Mouse (Mus musculus): ENCODE data around the gene Nek10. TPM values are rescaled to one million over a fixed set of nuclear protein-coding genes. Genes with fewer than 3 reads are reported as not detected.

The Nek10 gene
- polyA plus RNA-seq, 1 experiment, result not detected

- WGBS, result 57% methylated on average over 10 of the region's 10 CpGs
These were observed 804 bp downstream of the Nek10 start for GRCm38 (mm10) chr14:14803921-14804517.

GRCm38 (mm10) chr14:14804518-14805212, 1.4 kb downstream of the Nek10 start:
- H3K27ac ChIP-seq (ENCODE audit: control insufficient read depth, insufficient read depth, low read depth, low read length, poor library complexity), result no peak overlapping the region
- peaks cover 5% of the 10 kb centered on the region for H3K4me1 ChIP-seq (ENCODE audit: control insufficient read depth, insufficient read depth, low read length)
- TF ChIP-seq CTCF (IDR thresholded peaks at IDR 0.05; ENCODE audit: control insufficient read depth, insufficient read depth, low read length), result no peak
- TF ChIP-seq POLR2A (IDR thresholded peaks at IDR 0.05; ENCODE audit: borderline replicate concordance, control insufficient read depth, low read depth, low read length), result no peak
- H3K4me3 ChIP-seq (replicated peaks; ENCODE audit: control insufficient read depth, low read depth, low read length), result no peak overlapping the region
- 43% methylated on average over 5 of the region's 5 CpGs for WGBS

More at GRCm38 (mm10) chr14:14803921-14804517, 804 bp downstream of the Nek10 start:
- TF ChIP-seq POLR2A (IDR thresholded peaks at IDR 0.05; ENCODE audit: borderline replicate concordance, control insufficient read depth, low read depth, low read length), result no peak
- TF ChIP-seq CTCF (IDR thresholded peaks at IDR 0.05; ENCODE audit: control insufficient read depth, insufficient read depth, low read length), result no peak
- Histone ChIP-seq H3K27ac (ENCODE audit: control insufficient read depth, insufficient read depth, low read depth, low read length, poor library complexity) (no peak overlapping the region), H3K4me1 (ENCODE audit: control insufficient read depth, insufficient read depth, low read length) (peaks cover 5% of the 10 kb centered on the region), H3K4me3 (replicated peaks; ENCODE audit: control insufficient read depth, low read depth, low read length) (no peak overlapping the region)

GRCm38 (mm10) chr14:14832520-14833240, 29.5 kb downstream of the Nek10 start:
- TF ChIP-seq CTCF (IDR thresholded peaks at IDR 0.05; ENCODE audit: control insufficient read depth, insufficient read depth, low read length) (no peak), POLR2A (IDR thresholded peaks at IDR 0.05; ENCODE audit: borderline replicate concordance, control insufficient read depth, low read depth, low read length) (no peak)
- WGBS, result 86% methylated on average over 12 of the region's 12 CpGs
- no peak overlapping the region for H3K27ac ChIP-seq (ENCODE audit: control insufficient read depth, insufficient read depth, low read depth, low read length, poor library complexity)
- no peaks in the 10 kb centered on the region; the same call in 1 of the 2 replicates for H3K4me1 ChIP-seq (ENCODE audit: control insufficient read depth, insufficient read depth, low read length)
- H3K4me3 ChIP-seq (replicated peaks; ENCODE audit: control insufficient read depth, low read depth, low read length), result no peak overlapping the region

DNA sequence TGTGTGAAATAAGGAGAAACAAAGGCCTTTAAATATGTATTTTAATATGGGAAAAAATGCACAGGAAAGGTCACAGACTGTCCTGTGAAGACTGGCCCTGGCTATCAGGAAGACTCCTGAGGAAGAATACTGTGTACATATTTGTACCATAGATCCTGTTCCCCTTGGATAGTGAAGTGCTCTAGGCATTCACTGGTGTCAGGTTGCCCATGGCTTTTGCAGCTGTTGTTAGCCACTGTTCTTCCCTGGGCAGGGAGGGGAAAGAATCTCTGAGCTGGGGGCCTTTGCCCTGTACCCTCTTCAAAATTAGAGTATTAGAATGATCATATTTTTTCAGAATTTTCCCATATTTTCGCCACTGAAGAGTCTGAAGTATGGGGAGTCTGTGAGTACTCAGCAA, 30.3 kb downstream of the Nek10 start:
- no peak for TF ChIP-seq POLR2A (IDR thresholded peaks at IDR 0.05; ENCODE audit: borderline replicate concordance, control insufficient read depth, low read depth, low read length)
- no peak for TF ChIP-seq CTCF (IDR thresholded peaks at IDR 0.05; ENCODE audit: control insufficient read depth, insufficient read depth, low read length)
- no peaks in the 10 kb centered on the region; the same call in 1 of the 2 replicates for H3K4me1 ChIP-seq (ENCODE audit: control insufficient read depth, insufficient read depth, low read length)
- WGBS, result 83% methylated on average over 1 of the region's 1 CpGs
- H3K27ac ChIP-seq (ENCODE audit: control insufficient read depth, insufficient read depth, low read depth, low read length, poor library complexity), result no peak overlapping the region
- H3K4me3 ChIP-seq (replicated peaks; ENCODE audit: control insufficient read depth, low read depth, low read length), result no peak overlapping the region

- no peak overlapping the region for H3K27ac ChIP-seq (ENCODE audit: control insufficient read depth, insufficient read depth, low read depth, low read length, poor library complexity)
- H3K4me3 ChIP-seq (replicated peaks; ENCODE audit: control insufficient read depth, low read depth, low read length), result no peak overlapping the region
- H3K4me1 ChIP-seq (ENCODE audit: control insufficient read depth, insufficient read depth, low read length), result no peaks in the 10 kb centered on the region; the same call in 1 of the 2 replicates
- WGBS, result 45% methylated on average over 2 of the region's 2 CpGs
- TF ChIP-seq POLR2A (IDR thresholded peaks at IDR 0.05; ENCODE audit: borderline replicate concordance, control insufficient read depth, low read depth, low read length) (no peak), CTCF (IDR thresholded peaks at IDR 0.05; ENCODE audit: control insufficient read depth, insufficient read depth, low read length) (no peak)
These were observed 31.1 kb downstream of the Nek10 start for GRCm38 (mm10) chr14:14834266-14834665.

GRCm38 (mm10) chr14:14837627-14838026, 34.4 kb downstream of the Nek10 start:
- no peak overlapping the region for H3K4me3 ChIP-seq (replicated peaks; ENCODE audit: control insufficient read depth, low read depth, low read length)
- WGBS, result 70% methylated on average over 4 of the region's 4 CpGs
- TF ChIP-seq POLR2A (IDR thresholded peaks at IDR 0.05; ENCODE audit: borderline replicate concordance, control insufficient read depth, low read depth, low read length) (no peak), CTCF (IDR thresholded peaks at IDR 0.05; ENCODE audit: control insufficient read depth, insufficient read depth, low read length) (no peak)

DNA sequence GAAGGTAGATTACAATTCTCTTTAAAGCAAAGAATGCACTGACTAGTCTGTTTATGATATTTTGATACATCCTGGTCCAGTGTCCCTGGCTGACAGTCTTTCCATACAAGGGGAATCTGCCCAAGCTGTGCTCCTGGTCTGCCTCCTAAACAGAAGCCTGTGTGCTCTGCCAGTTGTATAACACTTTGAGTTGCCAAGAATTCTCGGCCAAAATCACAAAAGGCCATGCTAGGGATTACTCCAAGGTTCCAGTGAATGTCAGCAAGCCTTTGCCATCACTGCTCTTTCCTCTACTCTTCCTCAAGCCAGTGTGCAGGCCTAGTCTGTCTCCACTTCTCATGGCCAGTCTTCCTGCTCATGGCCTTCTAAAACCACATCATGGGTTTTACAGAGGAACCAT, 34.9 kb downstream of the Nek10 start:
- Histone ChIP-seq H3K4me3 (replicated peaks; ENCODE audit: control insufficient read depth, low read depth, low read length) (no peak overlapping the region), H3K4me1 (ENCODE audit: control insufficient read depth, insufficient read depth, low read length) (peaks cover 1% of the 10 kb centered on the region; the same call in 1 of the 2 replicates)
- 63% methylated on average over 1 of the region's 1 CpGs for WGBS

More at GRCm38 (mm10) chr14:14837627-14838026, 34.4 kb downstream of the Nek10 start:
- H3K4me1 ChIP-seq (ENCODE audit: control insufficient read depth, insufficient read depth, low read length), result peaks cover under 1% of the 10 kb centered on the region; the same call in 1 of the 2 replicates
- no peak overlapping the region for H3K27ac ChIP-seq (ENCODE audit: control insufficient read depth, insufficient read depth, low read depth, low read length, poor library complexity)

More for the DNA sequence above, 34.9 kb downstream of the Nek10 start:
- TF ChIP-seq CTCF (IDR thresholded peaks at IDR 0.05; ENCODE audit: control insufficient read depth, insufficient read depth, low read length) (no peak), POLR2A (IDR thresholded peaks at IDR 0.05; ENCODE audit: borderline replicate concordance, control insufficient read depth, low read depth, low read length) (no peak)
- H3K27ac ChIP-seq (ENCODE audit: control insufficient read depth, insufficient read depth, low read depth, low read length, poor library complexity), result no peak overlapping the region

Measured in bone marrow, adult 2 months (tissue).